Mouse (Mus musculus) myocyte (in vitro differentiated cells): ENCODE data around the gene Osbpl2. TPM values are rescaled to one million over a fixed set of nuclear protein-coding genes. Genes with fewer than 3 reads are reported as not detected.

Experiments
- H3K27me3 ChIP-seq: one replicate; pipeline ENCODE4 v1.6.1; 2011; ENCODE audit not compliant: control insufficient read depth, insufficient read depth, insufficient read length
- H3K36me3 ChIP-seq: one replicate; pipeline ENCODE4 v1.6.1; 2011; ENCODE audit not compliant: control insufficient read depth, insufficient read depth
- H3K4me2 ChIP-seq: one replicate; pipeline ENCODE4 v1.6.1; 2011; ENCODE audit warnings: low read depth, control low read depth
- H3K4me3 ChIP-seq: one replicate; pipeline ENCODE4 v1.5.1; 2011; ENCODE audit warnings: mild to moderate bottlenecking, control low read depth, moderate library complexity
- H3K79me2 ChIP-seq: one replicate; pipeline ENCODE4 v1.6.1; 2011; ENCODE audit not compliant: control insufficient read depth, insufficient read depth
- H3ac ChIP-seq: one replicate; pipeline ENCODE4 v1.6.1; 2011; ENCODE audit not compliant: control insufficient read depth, insufficient read length
- CEBPB ChIP-seq: IDR thresholded peaks from 2 replicates; pipeline ENCODE4 v1.6.1; 2011; ENCODE audit warnings: mild to moderate bottlenecking, moderate library complexity; ENCODE audit not compliant: poor library complexity, insufficient read depth, severe bottlenecking
- E2F4 ChIP-seq: IDR thresholded peaks from one replicate; pipeline ENCODE4 v1.6.1; 2011; ENCODE audit warnings: mild to moderate bottlenecking, control low read depth, moderate library complexity; ENCODE audit not compliant: insufficient read depth
- MAX ChIP-seq: IDR thresholded peaks from one replicate; pipeline ENCODE4 v1.6.1; 2011; ENCODE audit warnings: low read depth, mild to moderate bottlenecking, control low read depth
- MYOD1 ChIP-seq, 3 experiments: IDR thresholded peaks; one replicate each; pipeline ENCODE4 v1.6.1; 2011; ENCODE audit warnings: control low read depth in 2 of 3, low read depth in 2 of 3, mild to moderate bottlenecking in 2 of 3, moderate library complexity in 1 of 3; ENCODE audit not compliant: insufficient read length in 2 of 3, control insufficient read depth in 1 of 3
- MYOG ChIP-seq, 3 experiments: IDR thresholded peaks; one replicate each; pipeline ENCODE4 v1.6.1; 2011; ENCODE audit warnings: control low read depth in 2 of 3, low read depth in 2 of 3, mild to moderate bottlenecking in 2 of 3; ENCODE audit not compliant: insufficient read length in 2 of 3, control insufficient read depth in 1 of 3, insufficient read depth in 1 of 3
- POLR2A ChIP-seq: IDR thresholded peaks from one replicate; pipeline ENCODE4 v1.6.1; 2011; ENCODE audit warnings: low read depth, mild to moderate bottlenecking, control low read depth, moderate library complexity; ENCODE audit not compliant: insufficient read length
- POLR2AphosphoS2 ChIP-seq: IDR thresholded peaks from one replicate; pipeline ENCODE4 v1.6.1; 2011; ENCODE audit warnings: low read depth, control low read depth; ENCODE audit not compliant: insufficient read length
- REST ChIP-seq: IDR thresholded peaks from one replicate; pipeline ENCODE4 v1.6.1; 2011; ENCODE audit warnings: mild to moderate bottlenecking, control low read depth, moderate library complexity; ENCODE audit not compliant: insufficient read depth, insufficient read length
- SRF ChIP-seq: IDR thresholded peaks from one replicate; pipeline ENCODE4 v1.6.1; 2011; ENCODE audit warnings: low read depth; ENCODE audit not compliant: control insufficient read depth, insufficient read length
- TCF12 ChIP-seq: IDR thresholded peaks from one replicate; pipeline ENCODE4 v1.6.1; 2011; ENCODE audit warnings: mild to moderate bottlenecking, control low read depth; ENCODE audit not compliant: poor library complexity, insufficient read depth, severe bottlenecking
- TCF3 ChIP-seq: IDR thresholded peaks from one replicate; pipeline ENCODE4 v1.6.1; 2011; ENCODE audit warnings: low read depth, control low read depth; ENCODE audit not compliant: insufficient read length
- USF1 ChIP-seq: IDR thresholded peaks from one replicate; pipeline ENCODE4 v1.6.1; 2011; ENCODE audit warnings: low read depth, mild to moderate bottlenecking, control low read depth, moderate library complexity
- polyA plus RNA-seq: library from polyadenylated mRNA; unstranded; fragments of >200 nt; fragmentation: generic; extraction: Trizol; gene quantifications from one replicate; pipeline ENCODE4 v1.2.1, GENCODE M21; 2012; ENCODE audit warnings: missing spikeins

The Osbpl2 gene
- polyA plus RNA-seq, 1 experiment, result 34.8 TPM

GRCm38 (mm10) chr2:180185686-180186085 is 66.6 kb downstream of the Osbpl2 start:
- Histone ChIP-seq H3K36me3 (peaks cover 22% of the 10 kb centered on the region), H3K4me3 (no peak overlapping the region), H3ac (no peak overlapping the region), H3K79me2 (no peaks in the 10 kb centered on the region), H3K4me2 (no peak overlapping the region), H3K27me3 (no peaks in the 10 kb centered on the region)
- TF ChIP-seq TCF3 (peak; percentile 25), REST (no peak), MYOD1 (IDR thresholded peaks at IDR 0.05; ENCODE audit: control insufficient read depth in 1 of 3, insufficient read length in 2 of 3, low read depth in 2 of 3) (peak in 2 of 3 experiments; percentile 72 to 87), TCF12 (no peak), MYOG (IDR thresholded peaks at IDR 0.05; ENCODE audit: control insufficient read depth in 1 of 3, insufficient read depth in 1 of 3, insufficient read length in 2 of 3, low read depth in 2 of 3) (peak; percentile 18 to 94 (median 87)), E2F4 (no peak)

GRCm38 (mm10) chr2:180187362-180187761 is 68.3 kb downstream of the Osbpl2 start:
- H3K4me3 ChIP-seq, result no peak overlapping the region
- H3ac ChIP-seq, result no peak overlapping the region
- H3K27me3 ChIP-seq, result no peaks in the 10 kb centered on the region
- H3K79me2 ChIP-seq, result no peaks in the 10 kb centered on the region
- peaks cover 22% of the 10 kb centered on the region for H3K36me3 ChIP-seq
- no peak for TF ChIP-seq TCF3
- no peak overlapping the region for H3K4me2 ChIP-seq

GRCm38 (mm10) chr2:180196610-180197322 is 77.7 kb downstream of the Osbpl2 start:
- Histone ChIP-seq H3ac (no peak overlapping the region), H3K4me3 (no peak overlapping the region), H3K79me2 (no peaks in the 10 kb centered on the region), H3K36me3 (peaks cover 18% of the 10 kb centered on the region), H3K4me2 (no peak overlapping the region), H3K27me3 (no peaks in the 10 kb centered on the region)
- TF ChIP-seq SRF, result no peak
- TF ChIP-seq USF1, result no peak
- no peak for TF ChIP-seq TCF3
- TF ChIP-seq CEBPB, result no peak
- no peak for TF ChIP-seq POLR2AphosphoS2
- TF ChIP-seq MAX, result no peak
- TF ChIP-seq REST, result no peak
- TF ChIP-seq POLR2A, result no peak

GRCm38 (mm10) chr2:180197323-180198037 is 78.4 kb downstream of the Osbpl2 start:
- Histone ChIP-seq H3K4me3 (no peak overlapping the region), H3ac (no peak overlapping the region), H3K27me3 (no peaks in the 10 kb centered on the region), H3K4me2 (no peak overlapping the region), H3K36me3 (peaks cover 22% of the 10 kb centered on the region), H3K79me2 (no peaks in the 10 kb centered on the region)
- TF ChIP-seq POLR2A, result no peak

- no peaks in the 10 kb centered on the region for H3K27me3 ChIP-seq
- no peak overlapping the region for H3K4me2 ChIP-seq
- no peaks in the 10 kb centered on the region for H3K79me2 ChIP-seq
- peak in 2 of 3 experiments; percentile 76 to 86 for TF ChIP-seq MYOG (IDR thresholded peaks at IDR 0.05; ENCODE audit: control insufficient read depth in 1 of 3, insufficient read depth in 1 of 3, insufficient read length in 2 of 3, low read depth in 2 of 3)
- TF ChIP-seq MYOD1 (IDR thresholded peaks at IDR 0.05; ENCODE audit: control insufficient read depth in 1 of 3, insufficient read length in 2 of 3, low read depth in 2 of 3), result peak in 2 of 3 experiments; percentile 73 to 89
- no peak for TF ChIP-seq E2F4
- TF ChIP-seq POLR2AphosphoS2, result peak; percentile 29
- peak; percentile 28 for TF ChIP-seq TCF3
- peaks cover 27% of the 10 kb centered on the region for H3K36me3 ChIP-seq
- H3K4me3 ChIP-seq, result no peak overlapping the region
- H3ac ChIP-seq, result no peak overlapping the region
Observed at GRCm38 (mm10) chr2:180198782-180199181, 79.7 kb downstream of the Osbpl2 start.

- H3K4me3 ChIP-seq, result no peak overlapping the region
- no peaks in the 10 kb centered on the region for H3K79me2 ChIP-seq
- no peak overlapping the region for H3ac ChIP-seq
- peaks cover 31% of the 10 kb centered on the region for H3K36me3 ChIP-seq
- TF ChIP-seq USF1 (no peak), REST (no peak), MYOG (IDR thresholded peaks at IDR 0.05; ENCODE audit: control insufficient read depth in 1 of 3, insufficient read depth in 1 of 3, insufficient read length in 2 of 3, low read depth in 2 of 3) (no peak), MAX (no peak), MYOD1 (IDR thresholded peaks at IDR 0.05; ENCODE audit: control insufficient read depth in 1 of 3, insufficient read length in 2 of 3, low read depth in 2 of 3) (no peak), POLR2AphosphoS2 (no peak), POLR2A (no peak), SRF (no peak), CEBPB (no peak)
- H3K4me2 ChIP-seq, result no peak overlapping the region
- H3K27me3 ChIP-seq, result no peaks in the 10 kb centered on the region
Observed at GRCm38 (mm10) chr2:180200681-180201080, 81.6 kb downstream of the Osbpl2 start.
